Mouse (Mus musculus) CH12.LX (cell line): ENCODE results near the gene Gm28557. TPM values are rescaled to one million over a fixed set of nuclear protein-coding genes. Genes with fewer than 3 reads are reported as not detected.
"Not testable (repeated sequence)": the region's sequence is repeated elsewhere in the genome, so short reads cannot be mapped to it uniquely, and the experiment has no call there.

ENCODE experiments used
- DNase-seq: peaks from one replicate; pipeline ENCODE4 v3.0.0-alpha.2; 2013; ENCODE audit errors: extremely low read depth
- H3K27ac ChIP-seq: 2 replicates; pipeline ENCODE4 v1.5.1; 2012; ENCODE audit warnings: low read depth, mild to moderate bottlenecking, control low read depth, moderate library complexity; ENCODE audit not compliant: insufficient read depth
- H3K27me3 ChIP-seq: replicated peaks from 2 replicates; pipeline ENCODE3; 2012; ENCODE audit warnings: inconsistent platforms
- H3K36me3 ChIP-seq, 2 experiments: replicated peaks in 1 of 2; 2 replicates each; pipeline versions ENCODE3 to v1.6.1; 2012; ENCODE audit warnings: inconsistent platforms in 1 of 2, low read length in 1 of 2, mild to moderate bottlenecking in 1 of 2, mixed read lengths in 1 of 2, moderate library complexity in 1 of 2; ENCODE audit not compliant: control insufficient read depth in 1 of 2, insufficient read depth in 1 of 2
- H3K4me1 ChIP-seq, 2 experiments: 2 replicates each; pipeline ENCODE4 v1.6.1; 2012; ENCODE audit warnings: inconsistent platforms in 1 of 2, moderate library complexity in 1 of 2; ENCODE audit not compliant: insufficient read depth in 2 of 2, control insufficient read depth in 1 of 2
- H3K4me2 ChIP-seq: 2 replicates; pipeline ENCODE4 v1.6.1; 2012; ENCODE audit warnings: low read depth, mild to moderate bottlenecking, control low read depth; ENCODE audit not compliant: poor library complexity, insufficient read depth, severe bottlenecking
- H3K4me3 ChIP-seq, 3 experiments: fragments of 150-350 bp in 1 of 3; sonication (generic) in 1 of 3; replicated peaks in 1 of 3; 2 replicates each; pipeline versions ENCODE3 to v1.5.1; 2011 to 2012; ENCODE audit warnings: low read depth in 2 of 3, low read length in 2 of 3, mild to moderate bottlenecking in 2 of 3, moderate library complexity in 2 of 3, control low read depth in 1 of 3, improper control_type of control experiment in 1 of 3, inconsistent platforms in 1 of 3, mixed read lengths in 1 of 3; ENCODE audit not compliant: poor library complexity in 1 of 3
- H3K79me2 ChIP-seq: replicated peaks from 2 replicates; pipeline ENCODE4 v1.6.1; 2012; ENCODE audit warnings: mild to moderate bottlenecking, moderate library complexity; ENCODE audit not compliant: control insufficient read depth, poor library complexity, insufficient read depth, severe bottlenecking; ENCODE audit errors: extremely low read depth
- H3K9ac ChIP-seq: 2 replicates; pipeline ENCODE4 v1.6.1; 2012; ENCODE audit warnings: low read depth, mild to moderate bottlenecking, control low read depth, moderate library complexity; ENCODE audit not compliant: insufficient read depth
- H3K9me3 ChIP-seq: replicated peaks from 2 replicates; pipeline ENCODE3; 2012; ENCODE audit warnings: low read length, inconsistent platforms, mixed read lengths
- CHD1 ChIP-seq: IDR thresholded peaks from 2 replicates; pipeline ENCODE4 v1.6.1; 2012; ENCODE audit warnings: low read depth, low read length, improper control_type of control experiment, inconsistent platforms
- ETS1 ChIP-seq: conservative IDR thresholded peaks from 2 replicates; pipeline ENCODE4 v1.6.1; 2012; ENCODE audit warnings: low read depth, mild to moderate bottlenecking, inconsistent platforms, low read length, improper control_type of control experiment, moderate library complexity
- GABPA ChIP-seq: IDR thresholded peaks from 2 replicates; pipeline ENCODE4 v1.6.1; 2012; ENCODE audit warnings: low read depth, low read length, improper control_type of control experiment, inconsistent platforms; ENCODE audit not compliant: insufficient replicate concordance
- HCFC1 ChIP-seq: IDR thresholded peaks from 2 replicates; pipeline ENCODE4 v1.6.1; 2012; ENCODE audit warnings: low read depth, mild to moderate bottlenecking, inconsistent platforms, low read length, improper control_type of control experiment
- MAFK ChIP-seq: IDR thresholded peaks from 2 replicates; pipeline ENCODE4 v1.6.1; 2011; ENCODE audit warnings: low read length, improper control_type of control experiment; ENCODE audit not compliant: insufficient replicate concordance
- MXI1 ChIP-seq: IDR thresholded peaks from 2 replicates; pipeline ENCODE4 v1.6.1; 2011; ENCODE audit warnings: mild to moderate bottlenecking, low read depth, low read length, improper control_type of control experiment
- USF1 ChIP-seq: IDR thresholded peaks from 2 replicates; pipeline ENCODE4 v1.6.1; 2014; ENCODE audit warnings: low read depth, mild to moderate bottlenecking, inconsistent platforms, low read length, improper control_type of control experiment
- dilution Hi-C: fragments of 300-500 bp; cut with MboI; formaldehyde crosslinking; loops from 2 replicates; pipeline ENCODE4 v1.14.3; 2020; ENCODE audit warnings: low sequenced_read_pairs; ENCODE audit not compliant: extremely low pct_unique_long_range_greater_than_20kb, extremely low pct_ligation_motif_present
- in situ Hi-C: fragments of 300-500 bp; cut with MboI; formaldehyde crosslinking; loops from 3 replicates; pipeline ENCODE4 v1.14.3; 2019; ENCODE audit warnings: low sequenced_read_pairs, low pct_ligation_motif_present, low pct_unique_long_range_greater_than_20kb, mixed read lengths
- polyA plus RNA-seq: library from polyadenylated mRNA; unstranded; fragments of >175 nt; gene quantifications from 2 replicates; pipeline ENCODE4 v1.2.1, GENCODE M21; 2012; ENCODE audit warnings: low read depth; ENCODE audit not compliant: insufficient read length
- total RNA-seq, 2 experiments: library from RNA; depleted of rRNA; stranded (reverse); fragments of 300-350 nt in 1 of 2; fragments of >200 nt in 1 of 2; gene quantifications; 2 replicates each; pipeline ENCODE4 v1.2.3; 2012 to 2014

Gene Gm28557
- total and polyA plus RNA-seq, 3 experiments = 1.6 to 3.4 (median 2.9) TPM

GRCm38 (mm10) chr13:67124460-67124859 is 16.1 kb upstream of the Gm28557 start:
- H3K36me3 ChIP-seq = no peaks in the 10 kb centered on the region
- dilution Hi-C loops (no loop called here), in situ Hi-C loops (no loop called here)
- no peaks in the 10 kb centered on the region for H3K79me2 ChIP-seq
- H3K4me3 ChIP-seq = no peak overlapping the region
- TF ChIP-seq MXI1 = no peak
- peak; percentile 64; the same call in 1 of the 2 replicates for TF ChIP-seq MAFK
- TF ChIP-seq HCFC1 = no peak
- no peak for TF ChIP-seq ETS1
- TF ChIP-seq GABPA = no peak
- TF ChIP-seq USF1 = no peak
- no peak for TF ChIP-seq CHD1
- peaks cover 0 to 8% of the 10 kb centered on the region in 2 experiments; a peak in 1 of 4 replicates for H3K4me1 ChIP-seq
- H3K4me2 ChIP-seq = no peak overlapping the region
- no peak for DNase-seq
- no peaks in the 10 kb centered on the region for H3K9me3 ChIP-seq
- H3K27ac ChIP-seq = no peak overlapping the region
- H3K9ac ChIP-seq = no peak overlapping the region
- H3K27me3 ChIP-seq = peaks cover 3% of the 10 kb centered on the region

- H3K36me3 ChIP-seq, H3K27me3 ChIP-seq, H3K27ac ChIP-seq, H3K4me1 ChIP-seq, dilution Hi-C loops, in situ Hi-C loops, H3K9ac ChIP-seq, H3K4me3 ChIP-seq, H3K79me2 ChIP-seq, DNase-seq, H3K4me2 ChIP-seq, H3K9me3 ChIP-seq: not testable (repeated sequence)
Measured at GRCm38 (mm10) chr13:67121360-67121759, 13.0 kb upstream of the Gm28557 start, which contains the start of gene Zfp759. Gene Zfp759 (plus strand): TSS chr13:67121660.

- H3K9ac ChIP-seq, in situ Hi-C loops, DNase-seq, dilution Hi-C loops, H3K27me3 ChIP-seq, H3K27ac ChIP-seq, H3K4me3 ChIP-seq, H3K4me1 ChIP-seq, H3K9me3 ChIP-seq, H3K4me2 ChIP-seq, H3K36me3 ChIP-seq, H3K79me2 ChIP-seq: not testable (repeated sequence)
Measured at GRCm38 (mm10) chr13:67116163-67116562, 7.8 kb upstream of the Gm28557 start, which contains the start of gene Rslcan18. Gene Rslcan18 (minus strand): TSS chr13:67116263.
